Mouse (Mus musculus) E14TG2a.4 (cell line): ENCODE results near the gene Smyd3.

Experiments used
- H3K27me3 ChIP-seq: 2 replicates; pipeline ENCODE4 v1.6.1; 2014; ENCODE audit warnings: low read length, control low read depth; ENCODE audit not compliant: insufficient read depth
- H3K36me3 ChIP-seq: 2 replicates; pipeline ENCODE4 v1.6.1; 2014; ENCODE audit warnings: low read length, control low read depth; ENCODE audit not compliant: insufficient read depth
- H3K4me1 ChIP-seq: replicated peaks from 2 replicates; pipeline ENCODE4 v1.6.1; 2014; ENCODE audit warnings: low read depth, low read length, control low read depth
- H3K4me3 ChIP-seq: replicated peaks from 2 replicates; pipeline ENCODE4 v1.5.1; 2014; ENCODE audit warnings: mild to moderate bottlenecking, low read length
- H3K9me3 ChIP-seq: 2 replicates; pipeline ENCODE4 v1.6.1; 2014; ENCODE audit warnings: low read length, control low read depth
- CTCF ChIP-seq: conservative IDR thresholded peaks from 2 replicates; pipeline ENCODE4 v1.5.1; 2014; ENCODE audit warnings: low read length
- NANOG ChIP-seq: IDR thresholded peaks from 2 replicates; pipeline ENCODE4 v1.6.1; 2014; ENCODE audit warnings: borderline replicate concordance, low read length, mixed read lengths
- POU5F1 ChIP-seq: IDR thresholded peaks from 2 replicates; pipeline ENCODE4 v1.6.1; 2014; ENCODE audit warnings: low read length, borderline replicate concordance

Gene Smyd3

DNA sequence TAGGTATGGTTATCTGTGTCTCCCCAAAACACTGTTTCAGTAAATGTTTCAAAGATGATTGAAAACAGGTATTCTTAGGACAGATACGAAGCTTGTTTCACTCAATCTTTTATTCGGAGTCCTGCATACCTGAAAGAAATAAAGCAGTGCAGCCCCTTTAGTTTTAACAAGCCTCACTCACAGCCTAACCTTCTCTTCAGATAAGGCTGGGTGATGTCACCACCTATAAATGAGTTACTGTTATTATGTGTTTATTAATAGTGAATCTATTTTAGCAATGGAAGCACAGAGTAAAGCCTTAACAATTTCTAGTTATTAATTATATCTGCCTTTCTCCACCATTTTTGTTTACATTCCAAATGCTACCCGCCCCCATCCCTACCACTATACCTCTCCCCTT is 228.1 kb downstream of the Smyd3 start:
- Histone ChIP-seq H3K4me3 (no peak overlapping the region), H3K9me3 (peaks cover 28% of the 10 kb centered on the region), H3K27me3 (no peaks in the 10 kb centered on the region), H3K36me3 (peaks cover 7% of the 10 kb centered on the region; the same call in 1 of the 2 replicates), H3K4me1 (no peaks in the 10 kb centered on the region)
- no peak for TF ChIP-seq NANOG
- TF ChIP-seq POU5F1 = no peak
- no peak for TF ChIP-seq CTCF

GRCm38 (mm10) chr1:179286748-179287147 is 231.1 kb downstream of the Smyd3 start:
- TF ChIP-seq POU5F1 (no peak), NANOG (no peak), CTCF (no peak)
- H3K27me3 ChIP-seq = no peaks in the 10 kb centered on the region
- peaks cover 10% of the 10 kb centered on the region for H3K9me3 ChIP-seq
- H3K36me3 ChIP-seq = peaks cover 7% of the 10 kb centered on the region; the same call in 1 of the 2 replicates
- no peak overlapping the region for H3K4me3 ChIP-seq
- peaks cover 4% of the 10 kb centered on the region; the same call in 1 of the 2 replicates for H3K4me1 ChIP-seq

DNA sequence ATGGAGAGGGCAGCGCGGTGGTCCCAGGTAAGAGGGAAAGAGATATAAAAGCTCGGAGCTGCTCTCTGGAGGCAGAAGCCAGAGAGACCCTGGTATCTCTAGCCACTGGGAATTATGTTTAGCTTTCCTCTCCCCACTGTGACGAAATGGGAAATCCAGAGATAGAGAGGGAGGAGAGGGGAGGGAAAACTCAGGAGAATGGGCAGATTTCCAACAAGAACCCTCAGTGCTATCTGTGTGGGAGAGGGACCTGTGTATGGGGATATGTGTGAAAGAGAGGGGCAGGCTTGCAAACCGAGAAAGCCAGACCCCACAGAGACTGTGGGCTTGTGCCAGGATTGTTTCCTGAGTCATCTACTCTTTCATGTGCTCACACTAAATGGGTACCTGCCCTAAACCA is 235.0 kb downstream of the Smyd3 start:
- Histone ChIP-seq H3K27me3 (no peaks in the 10 kb centered on the region), H3K4me1 (peaks cover 20% of the 10 kb centered on the region), H3K36me3 (peaks cover 4% of the 10 kb centered on the region; the same call in 1 of the 2 replicates), H3K4me3 (no peak overlapping the region), H3K9me3 (no peaks in the 10 kb centered on the region)
- TF ChIP-seq NANOG (no peak), CTCF (no peak), POU5F1 (no peak)

- Histone ChIP-seq H3K27me3 (no peaks in the 10 kb centered on the region), H3K9me3 (no peaks in the 10 kb centered on the region), H3K4me1 (peaks cover 29% of the 10 kb centered on the region), H3K36me3 (peaks cover 4% of the 10 kb centered on the region; the same call in 1 of the 2 replicates), H3K4me3 (no peak overlapping the region)
- no peak for TF ChIP-seq NANOG
- no peak for TF ChIP-seq CTCF
- TF ChIP-seq POU5F1 = no peak
These were observed 236.3 kb downstream of the Smyd3 start for GRCm38 (mm10) chr1:179281401-179282121.

DNA sequence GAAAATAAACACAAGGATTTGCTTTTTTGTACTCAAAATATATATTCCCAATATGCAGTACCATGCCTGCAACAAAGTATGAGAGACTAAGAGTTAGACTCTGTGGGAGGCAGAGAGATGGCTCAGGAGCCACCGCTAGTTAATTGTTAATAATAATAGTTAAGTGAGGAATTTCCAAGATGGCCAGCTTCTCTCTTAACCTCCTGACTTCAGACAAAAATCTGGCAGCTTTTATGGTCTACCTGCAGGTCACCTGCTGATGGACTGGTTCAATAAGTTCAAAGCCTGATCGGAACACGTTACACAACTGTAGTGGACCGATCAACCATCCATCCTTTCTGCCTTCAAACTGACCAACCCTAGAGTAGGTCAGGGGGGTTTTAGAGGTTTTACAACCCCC is 238.7 kb downstream of the Smyd3 start:
- no peak overlapping the region for H3K4me3 ChIP-seq

DNA sequence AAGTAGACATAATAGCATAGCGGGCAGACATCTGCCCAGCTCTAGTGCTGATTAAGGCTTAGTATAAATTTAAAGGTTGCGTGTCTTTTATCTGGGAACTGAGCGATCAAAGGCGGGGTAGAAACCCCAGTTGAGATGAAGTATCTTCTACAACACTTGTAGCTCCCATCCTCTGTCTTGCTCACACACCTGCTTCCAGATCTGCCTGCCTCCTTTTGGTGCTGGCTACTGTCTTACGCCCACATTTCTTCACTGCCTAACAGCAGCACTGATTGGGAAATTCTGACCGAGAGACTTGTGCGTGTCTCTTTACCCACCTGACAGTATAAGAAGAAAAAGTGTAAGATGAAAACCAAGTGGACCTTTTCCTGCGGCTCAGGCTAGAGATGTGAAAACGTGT is 240.5 kb downstream of the Smyd3 start:
- Histone ChIP-seq H3K9me3 (peaks cover 8% of the 10 kb centered on the region; the same call in 1 of the 2 replicates), H3K4me1 (peaks cover 34% of the 10 kb centered on the region), H3K36me3 (peaks cover 4% of the 10 kb centered on the region; the same call in 1 of the 2 replicates), H3K27me3 (no peaks in the 10 kb centered on the region), H3K4me3 (no peak overlapping the region)
- TF ChIP-seq NANOG (no peak), POU5F1 (no peak), CTCF (no peak)

More for the DNA sequence above, 238.7 kb downstream of the Smyd3 start:
- Histone ChIP-seq H3K27me3 (no peaks in the 10 kb centered on the region), H3K36me3 (peaks cover 4% of the 10 kb centered on the region; the same call in 1 of the 2 replicates), H3K9me3 (no peaks in the 10 kb centered on the region), H3K4me1 (peaks cover 38% of the 10 kb centered on the region)
- TF ChIP-seq CTCF = no peak

GRCm38 (mm10) chr1:179276866-179277265 is 241.0 kb downstream of the Smyd3 start:
- Histone ChIP-seq H3K4me1 (peaks cover 34% of the 10 kb centered on the region), H3K4me3 (no peak overlapping the region), H3K36me3 (peaks cover 4% of the 10 kb centered on the region; the same call in 1 of the 2 replicates), H3K27me3 (no peaks in the 10 kb centered on the region), H3K9me3 (peaks cover 13% of the 10 kb centered on the region; the same call in 1 of the 2 replicates)
- TF ChIP-seq NANOG (no peak), CTCF (no peak), POU5F1 (no peak)

DNA sequence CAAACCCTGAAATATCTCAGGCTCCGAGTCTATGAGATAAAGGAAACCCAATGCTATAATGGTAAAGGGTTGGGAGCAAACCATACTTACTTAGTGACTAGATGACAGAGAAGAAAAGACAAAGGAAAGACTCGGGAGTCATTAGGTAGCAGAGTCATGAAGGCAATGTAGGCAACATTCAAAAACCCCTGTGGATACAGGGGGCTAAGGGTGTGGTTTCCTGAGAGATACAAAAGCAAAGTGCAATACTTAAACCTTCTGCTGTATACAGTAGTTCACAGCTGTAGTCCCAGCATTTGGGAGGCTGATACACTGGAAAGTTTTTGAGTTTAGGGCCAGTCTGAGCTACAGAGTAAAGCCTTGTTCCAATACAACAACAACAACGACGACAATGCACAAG is 244.9 kb downstream of the Smyd3 start:
- peaks cover 41% of the 10 kb centered on the region for H3K9me3 ChIP-seq
- no peaks in the 10 kb centered on the region for H3K27me3 ChIP-seq
- no peak for TF ChIP-seq NANOG
- TF ChIP-seq POU5F1 = no peak
- no peak for TF ChIP-seq CTCF
- no peak overlapping the region for H3K4me3 ChIP-seq
- peaks cover 14% of the 10 kb centered on the region for H3K36me3 ChIP-seq
- H3K4me1 ChIP-seq = peaks cover 19% of the 10 kb centered on the region
